Mouse (Mus musculus) heart, embryonic 15.5 days (tissue): ENCODE results near the gene Zfp618. TPM values are rescaled to one million over a fixed set of nuclear protein-coding genes. Genes with fewer than 3 reads are reported as not detected.

Experiments
- ATAC-seq: fragments of 200-750 bp; cut with Nextera tagmentation; replicated peaks from 2 replicates; pipeline ENCODE4 v1.8.0; 2017; ENCODE audit warnings: low read depth, moderate TSS enrichment; ENCODE audit not compliant: insufficient number of reproducible peaks, insufficient read depth, low FRiP score
- H3K27ac ChIP-seq: fragments of 300-500 bp; sonication (generic); 2 replicates; pipeline ENCODE4 v1.5.1; 2015; ENCODE audit warnings: mild to moderate bottlenecking, inconsistent platforms
- H3K27me3 ChIP-seq: fragments of 300-500 bp; sonication (generic); 2 replicates; pipeline ENCODE4 v1.6.1; 2015; ENCODE audit warnings: inconsistent platforms
- H3K36me3 ChIP-seq: fragments of 300-500 bp; sonication (generic); 2 replicates; pipeline ENCODE4 v1.6.1; 2015; ENCODE audit warnings: mild to moderate bottlenecking, inconsistent platforms
- H3K4me1 ChIP-seq: fragments of 300-500 bp; sonication (generic); replicated peaks from 2 replicates; pipeline ENCODE4 v1.6.1; 2015; ENCODE audit warnings: inconsistent platforms
- H3K4me2 ChIP-seq: fragments of 300-500 bp; sonication (generic); 2 replicates; pipeline ENCODE4 v1.6.1; 2015; ENCODE audit warnings: inconsistent platforms, mild to moderate bottlenecking, moderate library complexity
- H3K4me3 ChIP-seq: fragments of 300-500 bp; sonication (generic); 2 replicates; pipeline ENCODE4 v1.5.1; 2015; ENCODE audit warnings: mild to moderate bottlenecking, inconsistent platforms
- H3K9ac ChIP-seq: fragments of 300-500 bp; sonication (generic); 2 replicates; pipeline ENCODE4 v1.6.1; 2015; ENCODE audit warnings: mild to moderate bottlenecking, inconsistent platforms
- H3K9me3 ChIP-seq: fragments of 300-500 bp; sonication (generic); replicated peaks from 2 replicates; pipeline ENCODE4 v1.6.1; 2016; ENCODE audit warnings: inconsistent platforms
- WGBS: fragments of 180-500 bp; shearing (Covaris S2); methylation state at CpG from one replicate; pipeline ENCODE4 v1.1.7; 2015; ENCODE audit warnings: mixed read lengths; 5-methylcytosine and 5-hydroxymethylcytosine counted together
- polyA plus RNA-seq: library from polyadenylated mRNA; unstranded; fragments of >200 nt; fragmentation: Nextera tagmentation; extraction: Ambion mirVana; gene quantifications from 2 replicates; pipeline ENCODE4 v1.2.1, GENCODE M21; 2015

The Zfp618 gene
- polyA plus RNA-seq, 1 experiment from 2014 or later, result 7.6 TPM

GRCm38 (mm10) chr4:62973086-62973485, 7.7 kb downstream of the Zfp618 start:
- Histone ChIP-seq H3K4me1 (peaks cover 17% of the 10 kb centered on the region), H3K4me2 (no peak overlapping the region), H3K27ac (no peak overlapping the region), H3K36me3 (no peaks in the 10 kb centered on the region), H3K4me3 (no peak overlapping the region), H3K9me3 (no peaks in the 10 kb centered on the region), H3K27me3 (no peaks in the 10 kb centered on the region), H3K9ac (no peak overlapping the region)
- 56% methylated on average over 3 of the region's 3 CpGs for WGBS
- ATAC-seq, result no peak

- Histone ChIP-seq H3K36me3 (no peaks in the 10 kb centered on the region), H3K4me3 (no peak overlapping the region), H3K4me1 (peaks cover 17% of the 10 kb centered on the region), H3K4me2 (no peak overlapping the region), H3K27me3 (no peaks in the 10 kb centered on the region), H3K9ac (no peak overlapping the region), H3K9me3 (no peaks in the 10 kb centered on the region), H3K27ac (no peak overlapping the region)
- no peak for ATAC-seq
- WGBS, result 78% methylated on average over 2 of the region's 2 CpGs
Measured at GRCm38 (mm10) chr4:62974901-62975300, 9.5 kb downstream of the Zfp618 start.

DNA sequence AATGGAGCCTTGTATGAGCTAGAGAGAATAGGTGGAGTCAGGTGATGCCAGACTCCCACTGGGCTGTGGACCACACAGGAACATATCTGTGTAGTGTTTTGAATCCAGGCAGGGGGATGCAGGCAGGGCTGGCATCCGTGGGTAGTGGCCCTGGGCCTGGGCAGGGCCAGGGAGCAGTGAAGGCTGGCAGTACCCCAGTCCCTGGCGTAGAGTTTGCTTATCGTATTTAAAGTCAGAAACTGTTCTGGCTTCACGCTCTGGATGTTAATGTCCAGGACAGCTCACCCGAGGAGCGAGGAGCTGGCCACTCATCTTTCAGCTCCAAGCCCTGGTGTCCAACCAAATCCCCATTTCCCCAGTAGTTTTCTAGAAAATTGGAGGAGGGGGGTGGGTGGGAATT, 10.2 kb downstream of the Zfp618 start:
- Histone ChIP-seq H3K4me1 (peaks cover 17% of the 10 kb centered on the region), H3K4me2 (no peak overlapping the region), H3K27ac (no peak overlapping the region), H3K9me3 (no peaks in the 10 kb centered on the region), H3K4me3 (no peak overlapping the region), H3K9ac (no peak overlapping the region), H3K27me3 (no peaks in the 10 kb centered on the region), H3K36me3 (no peaks in the 10 kb centered on the region)
- 65% methylated on average over 6 of the region's 6 CpGs for WGBS
- ATAC-seq, result no peak

GRCm38 (mm10) chr4:62977454-62977853, 12.1 kb downstream of the Zfp618 start:
- Histone ChIP-seq H3K4me3 (no peak overlapping the region), H3K4me2 (no peak overlapping the region), H3K27me3 (no peaks in the 10 kb centered on the region), H3K9me3 (no peaks in the 10 kb centered on the region), H3K27ac (no peak overlapping the region), H3K9ac (no peak overlapping the region), H3K36me3 (no peaks in the 10 kb centered on the region), H3K4me1 (peaks cover 15% of the 10 kb centered on the region)
- ATAC-seq, result no peak
- WGBS, result 86% methylated on average over 6 of the region's 6 CpGs

DNA sequence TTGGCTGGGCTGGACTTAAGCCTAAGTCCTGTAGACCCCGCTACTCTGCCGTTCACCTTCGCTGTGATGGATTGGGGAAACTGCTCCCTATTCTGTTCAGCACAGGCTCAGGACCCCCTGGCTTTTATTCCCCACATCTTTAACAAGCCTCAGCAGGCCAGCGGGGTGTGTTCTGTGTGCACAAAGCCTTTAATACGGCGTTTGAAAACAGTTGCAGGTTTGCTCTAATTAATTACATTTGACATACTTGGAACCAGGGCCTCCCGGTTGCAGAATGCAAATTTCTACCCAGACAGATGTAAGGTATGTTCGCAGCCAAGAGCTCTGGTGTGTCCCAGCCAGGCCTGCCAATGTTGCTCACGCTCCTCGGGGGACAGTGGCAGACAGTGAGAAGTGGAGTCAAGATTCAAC, 13.1 kb downstream of the Zfp618 start:
- no peak overlapping the region for H3K4me2 ChIP-seq
- H3K36me3 ChIP-seq, result no peaks in the 10 kb centered on the region
- 70% methylated on average over 10 of the region's 10 CpGs for WGBS
- no peak overlapping the region for H3K4me3 ChIP-seq
- no peaks in the 10 kb centered on the region for H3K9me3 ChIP-seq
- no peak overlapping the region for H3K9ac ChIP-seq
- H3K4me1 ChIP-seq, result peaks cover 13% of the 10 kb centered on the region
- H3K27ac ChIP-seq, result no peak overlapping the region
- no peak for ATAC-seq
- no peaks in the 10 kb centered on the region for H3K27me3 ChIP-seq

DNA sequence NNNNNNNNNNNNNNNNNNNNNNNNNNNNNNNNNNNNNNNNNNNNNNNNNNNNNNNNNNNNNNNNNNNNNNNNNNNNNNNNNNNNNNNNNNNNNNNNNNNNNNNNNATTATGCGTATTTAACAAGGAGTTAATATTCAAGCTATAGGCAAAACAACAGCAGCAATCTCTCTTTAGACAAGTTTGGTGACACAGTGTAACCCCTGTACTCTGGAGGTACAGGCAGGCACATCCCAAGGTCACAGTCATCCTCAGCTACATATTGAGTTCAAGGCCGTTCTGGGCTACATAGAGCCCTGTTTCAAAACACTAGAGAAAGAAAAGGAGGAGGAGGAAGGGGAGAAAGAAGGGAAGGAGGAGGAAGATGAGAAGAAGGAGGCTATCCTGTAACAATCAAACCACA, 16.2 kb downstream of the Zfp618 start:
- Histone ChIP-seq H3K9ac (no peak overlapping the region), H3K27ac (no peak overlapping the region), H3K4me3 (no peak overlapping the region), H3K36me3 (no peaks in the 10 kb centered on the region), H3K27me3 (no peaks in the 10 kb centered on the region), H3K9me3 (no peaks in the 10 kb centered on the region), H3K4me2 (no peak overlapping the region), H3K4me1 (no peaks in the 10 kb centered on the region)
- WGBS, result 80% methylated on average over 2 of the region's 2 CpGs
- ATAC-seq, result no peak

DNA sequence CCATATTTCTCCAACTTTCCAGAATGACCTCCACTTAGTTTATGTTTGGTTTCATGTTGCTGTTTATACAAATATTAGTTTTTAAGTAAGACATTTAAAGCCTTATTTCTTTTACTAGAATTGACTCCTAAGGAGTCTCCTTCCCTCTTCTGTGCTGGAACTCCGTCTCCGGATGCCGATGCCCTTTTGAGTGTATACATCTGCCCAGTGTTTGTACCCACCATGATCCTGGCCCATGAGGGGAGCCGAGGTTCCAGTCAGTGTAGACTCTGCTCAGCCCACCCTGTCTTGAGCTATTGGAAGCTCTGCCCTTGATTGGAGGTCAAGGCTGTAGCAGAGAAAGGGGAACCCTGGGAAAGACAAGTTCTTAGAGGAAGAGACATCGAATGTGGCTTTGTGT, 18.2 kb downstream of the Zfp618 start:
- H3K27ac ChIP-seq, result no peak overlapping the region
- no peak for ATAC-seq
- no peaks in the 10 kb centered on the region for H3K9me3 ChIP-seq
- H3K4me2 ChIP-seq, result no peak overlapping the region
- H3K36me3 ChIP-seq, result no peaks in the 10 kb centered on the region
- WGBS, result 95% methylated on average over 5 of the region's 5 CpGs
- H3K4me3 ChIP-seq, result no peak overlapping the region
- no peak overlapping the region for H3K9ac ChIP-seq
- H3K4me1 ChIP-seq, result no peaks in the 10 kb centered on the region
- H3K27me3 ChIP-seq, result no peaks in the 10 kb centered on the region

- H3K9ac ChIP-seq, result no peak overlapping the region
- no peak overlapping the region for H3K27ac ChIP-seq
- H3K27me3 ChIP-seq, result no peaks in the 10 kb centered on the region
- no peak overlapping the region for H3K4me3 ChIP-seq
- no peaks in the 10 kb centered on the region for H3K36me3 ChIP-seq
- 76% methylated on average over 11 of the region's 11 CpGs for WGBS
- peaks cover 11% of the 10 kb centered on the region for H3K4me1 ChIP-seq
- no peaks in the 10 kb centered on the region for H3K9me3 ChIP-seq
- no peak for ATAC-seq
- H3K4me2 ChIP-seq, result no peak overlapping the region
Measured at GRCm38 (mm10) chr4:62991336-62991735, 26.0 kb downstream of the Zfp618 start.

- H3K9me3 ChIP-seq, result no peaks in the 10 kb centered on the region
- no peak overlapping the region for H3K9ac ChIP-seq
- no peaks in the 10 kb centered on the region for H3K27me3 ChIP-seq
- no peak overlapping the region for H3K27ac ChIP-seq
- no peak overlapping the region for H3K4me2 ChIP-seq
- no peak for ATAC-seq
- H3K4me3 ChIP-seq, result no peak overlapping the region
- H3K36me3 ChIP-seq, result no peaks in the 10 kb centered on the region
- peaks cover 26% of the 10 kb centered on the region for H3K4me1 ChIP-seq
- WGBS, result 34% methylated on average over 2 of the region's 2 CpGs
Measured at GRCm38 (mm10) chr4:62993190-62993589, 27.8 kb downstream of the Zfp618 start.

DNA sequence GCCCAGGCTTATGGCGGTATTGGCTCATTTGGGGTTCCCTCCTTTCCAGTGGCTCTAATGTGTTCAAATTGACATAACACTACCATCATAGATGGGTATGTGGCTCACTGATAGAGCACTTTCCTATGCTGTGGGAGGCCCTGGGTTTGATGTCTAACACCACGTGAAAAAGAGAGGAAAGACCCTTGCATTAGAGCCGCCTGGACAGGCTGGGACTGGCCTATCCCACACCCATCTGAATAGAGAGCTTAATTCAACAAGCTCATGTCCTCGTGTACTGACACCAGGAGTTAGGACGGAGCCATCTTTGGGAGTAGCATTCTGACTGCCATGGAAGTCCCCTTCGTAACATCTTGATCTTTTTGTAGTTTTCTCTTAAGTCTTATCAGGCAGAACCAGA, 32.2 kb downstream of the Zfp618 start:
- Histone ChIP-seq H3K9me3 (no peaks in the 10 kb centered on the region), H3K4me3 (no peak overlapping the region), H3K4me1 (peaks cover 53% of the 10 kb centered on the region), H3K4me2 (no peak overlapping the region), H3K9ac (no peak overlapping the region), H3K27me3 (no peaks in the 10 kb centered on the region), H3K27ac (peak overlapping the region; percentile 93), H3K36me3 (no peaks in the 10 kb centered on the region)
- WGBS, result 82% methylated on average over 6 of the region's 6 CpGs
- no peak for ATAC-seq

DNA sequence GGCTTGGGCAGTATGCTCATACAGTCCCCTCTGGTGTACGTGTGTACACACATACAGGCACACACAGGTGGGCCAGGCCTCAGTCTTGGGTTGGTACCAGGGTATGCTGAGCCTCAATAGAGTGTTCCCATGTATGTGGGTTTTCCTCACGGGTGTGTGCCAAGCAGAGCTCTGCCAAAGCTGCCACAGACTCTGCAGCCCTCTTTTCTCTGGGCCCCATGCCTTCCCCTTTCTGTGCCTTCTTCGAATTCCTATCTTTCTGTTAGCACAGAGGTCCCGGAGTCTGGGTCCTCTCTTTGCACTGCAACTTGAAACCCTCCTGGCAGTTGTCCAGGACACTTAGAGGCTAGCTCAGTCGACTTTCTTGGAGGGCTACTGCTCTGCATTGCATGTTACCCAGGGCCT, 33.1 kb downstream of the Zfp618 start:
- ATAC-seq, result peak; percentile 70
- WGBS, result 12% methylated on average over 5 of the region's 5 CpGs
- peak overlapping the region; percentile 30 for H3K4me2 ChIP-seq
- H3K9ac ChIP-seq, result peak overlapping the region; percentile 1; the same call in 1 of the 2 replicates
- H3K4me1 ChIP-seq, result peaks cover 44% of the 10 kb centered on the region
- H3K4me3 ChIP-seq, result no peak overlapping the region
- H3K9me3 ChIP-seq, result no peaks in the 10 kb centered on the region
- no peaks in the 10 kb centered on the region for H3K36me3 ChIP-seq
- H3K27me3 ChIP-seq, result no peaks in the 10 kb centered on the region
- H3K27ac ChIP-seq, result peak overlapping the region; percentile 93

DNA sequence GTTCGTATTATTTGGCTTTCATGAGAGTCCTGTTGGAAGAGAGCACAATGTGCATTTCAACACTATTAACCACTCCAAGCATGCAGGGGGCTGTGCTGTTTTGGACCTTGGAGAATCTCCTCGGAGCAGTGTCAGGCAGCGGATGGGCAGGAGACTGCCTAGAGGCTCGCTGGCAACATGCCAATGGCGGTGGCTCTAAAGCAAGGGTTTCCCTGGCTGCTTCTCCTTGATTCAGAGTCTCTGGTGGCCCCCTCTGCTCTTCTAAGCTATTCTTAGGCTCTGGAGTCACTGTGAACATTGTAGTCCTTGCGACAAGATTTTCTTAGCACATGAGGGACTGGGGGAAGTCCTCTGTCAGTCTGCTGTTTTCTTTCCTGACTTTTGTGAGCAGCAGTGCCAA, 33.5 kb downstream of the Zfp618 start:
- Histone ChIP-seq H3K36me3 (no peaks in the 10 kb centered on the region), H3K4me3 (no peak overlapping the region), H3K27ac (peak overlapping the region; percentile 93), H3K4me2 (peak overlapping the region; percentile 30), H3K27me3 (no peaks in the 10 kb centered on the region), H3K9me3 (no peaks in the 10 kb centered on the region), H3K4me1 (peaks cover 42% of the 10 kb centered on the region), H3K9ac (peak overlapping the region; percentile 22; the same call in 1 of the 2 replicates)
- 8% methylated on average over 6 of the region's 6 CpGs for WGBS
- ATAC-seq, result peak; percentile 55
